Mouse (Mus musculus) liver, embryonic 12.5 days (tissue): ENCODE results near the gene Hist1h2be. TPM values are rescaled to one million over a fixed set of nuclear protein-coding genes. Genes with fewer than 3 reads are reported as not detected.
"Not testable (repeated sequence)": the region's sequence is repeated elsewhere in the genome, so short reads cannot be mapped to it uniquely, and the experiment has no call there.

Experiments used
- ATAC-seq: fragments of 200-750 bp; cut with Nextera tagmentation; 2 replicates; pipeline ENCODE4 v1.8.0; 2017; ENCODE audit warnings: moderate number of reproducible peaks, mild to moderate bottlenecking, moderate library complexity
- H3K27ac ChIP-seq: fragments of 300-500 bp; sonication (generic); 2 replicates; pipeline ENCODE4 v1.5.1; 2016; ENCODE audit warnings: mild to moderate bottlenecking
- H3K27me3 ChIP-seq: fragments of 300-500 bp; sonication (generic); replicated peaks from 2 replicates; pipeline ENCODE4 v1.6.1; 2016; ENCODE audit warnings: mild to moderate bottlenecking, moderate library complexity
- H3K36me3 ChIP-seq: fragments of 300-500 bp; sonication (generic); 2 replicates; pipeline ENCODE4 v1.6.1; 2016; ENCODE audit warnings: mild to moderate bottlenecking, moderate library complexity
- H3K4me1 ChIP-seq: fragments of 300-500 bp; sonication (generic); 2 replicates; pipeline ENCODE4 v1.6.1; 2016
- H3K4me2 ChIP-seq: fragments of 300-500 bp; sonication (generic); 2 replicates; pipeline ENCODE4 v1.6.1; 2016; ENCODE audit warnings: mild to moderate bottlenecking, moderate library complexity
- H3K4me3 ChIP-seq: fragments of 300-500 bp; sonication (generic); 2 replicates; pipeline ENCODE4 v1.5.1; 2016; ENCODE audit warnings: mild to moderate bottlenecking, moderate library complexity
- H3K9ac ChIP-seq: fragments of 300-500 bp; sonication (generic); 2 replicates; pipeline ENCODE4 v1.6.1; 2016; ENCODE audit warnings: mild to moderate bottlenecking, moderate library complexity
- H3K9me3 ChIP-seq: fragments of 300-500 bp; sonication (generic); replicated peaks from 2 replicates; pipeline ENCODE4 v1.6.1; 2016; ENCODE audit warnings: mild to moderate bottlenecking, moderate library complexity
- WGBS: fragments of 180-500 bp; shearing (Covaris S2); methylation state at CpG from one replicate; pipeline ENCODE4 v1.1.7; 2016; ENCODE audit not compliant: insufficient replicate concordance; 5-methylcytosine and 5-hydroxymethylcytosine counted together
- polyA plus RNA-seq: library from polyadenylated mRNA; unstranded; fragments of >200 nt; fragmentation: Nextera tagmentation; extraction: Ambion mirVana; gene quantifications from 2 replicates; pipeline ENCODE4 v1.2.1, GENCODE M21; 2016

Gene Hist1h2be
- polyA plus RNA-seq, 1 experiment from 2014 or later: 2.1 TPM

- 79% methylated on average over 2 of the region's 2 CpGs for WGBS
- Histone ChIP-seq H3K27me3 (no peaks in the 10 kb centered on the region), H3K4me1 (peaks cover 55% of the 10 kb centered on the region), H3K4me2 (no peak overlapping the region), H3K27ac (peak overlapping the region; percentile 99), H3K9ac (peak overlapping the region; percentile 31; the same call in 1 of the 2 replicates), H3K9me3 (no peaks in the 10 kb centered on the region), H3K36me3 (no peaks in the 10 kb centered on the region), H3K4me3 (no peak overlapping the region)
- ATAC-seq: no peak
These were observed 56.4 kb downstream of the Hist1h2be start for GRCm38 (mm10) chr13:23564482-23564881.

- Histone ChIP-seq H3K9me3 (no peaks in the 10 kb centered on the region), H3K9ac (peak overlapping the region; percentile 77), H3K27me3 (no peaks in the 10 kb centered on the region), H3K36me3 (no peaks in the 10 kb centered on the region), H3K27ac (peak overlapping the region; percentile 99), H3K4me3 (peak overlapping the region; percentile 53), H3K4me1 (peaks cover 51% of the 10 kb centered on the region), H3K4me2 (peak overlapping the region; percentile 82)
- 5% methylated on average over 18 of the region's 18 CpGs for WGBS
- ATAC-seq: no peak
These were observed 58.0 kb downstream of the Hist1h2be start for GRCm38 (mm10) chr13:23562699-23563462.

GRCm38 (mm10) chr13:23561883-23562659 lies 58.9 kb downstream of the Hist1h2be start, which contains the start of gene Hist1h3e:
Gene Hist1h3e (minus strand): TSS chr13:23562369.
- H3K9ac ChIP-seq: peak within 1 kb of the TSS; percentile 77
- not testable (repeated sequence) for H3K27me3 ChIP-seq, H3K36me3 ChIP-seq, H3K9me3 ChIP-seq
- 0% methylated on average over 57 of the region's 67 CpGs for WGBS
- H3K4me1 ChIP-seq: peaks cover 49% of the 10 kb centered on the region
- ATAC-seq: peak; percentile 93
- peak within 1 kb of the TSS; percentile 53 for H3K4me3 ChIP-seq
- H3K4me2 ChIP-seq: peak within 1 kb of the TSS; percentile 82
- peak within 1 kb of the TSS; percentile 99 for H3K27ac ChIP-seq

- Histone ChIP-seq H3K4me2 (peak overlapping the region; percentile 82), H3K9ac (peak overlapping the region; percentile 71), H3K4me3 (peak overlapping the region; percentile 53), H3K4me1 (peaks cover 52% of the 10 kb centered on the region), H3K27ac (peak overlapping the region; percentile 99)
- not testable (repeated sequence) for ATAC-seq, H3K36me3 ChIP-seq, H3K9me3 ChIP-seq, H3K27me3 ChIP-seq
- 0% methylated on average over 2 of the region's 5 CpGs for WGBS
These were observed 59.4 kb downstream of the Hist1h2be start for GRCm38 (mm10) chr13:23561531-23561882.

- H3K36me3 ChIP-seq, H3K27me3 ChIP-seq, H3K9me3 ChIP-seq, ATAC-seq: not testable (repeated sequence)
- Histone ChIP-seq H3K27ac (peak overlapping the region; percentile 85), H3K4me1 (peaks cover 52% of the 10 kb centered on the region), H3K4me3 (peak overlapping the region; percentile 29; the same call in 1 of the 2 replicates), H3K4me2 (peak overlapping the region; percentile 58), H3K9ac (peak overlapping the region; percentile 61)
- 29% methylated on average over 2 of the region's 2 CpGs for WGBS
These were observed 60.2 kb downstream of the Hist1h2be start for GRCm38 (mm10) chr13:23560699-23561098.

GRCm38 (mm10) chr13:23556906-23557305 lies 64.0 kb downstream of the Hist1h2be start:
- 59% methylated on average over 3 of the region's 3 CpGs for WGBS

GRCm38 (mm10) chr13:23555839-23556416 lies 65.0 kb downstream of the Hist1h2be start:
- peaks cover 53% of the 10 kb centered on the region for H3K4me1 ChIP-seq
- peak overlapping the region; percentile 79 for H3K4me2 ChIP-seq
- peak overlapping the region; percentile 60 for H3K4me3 ChIP-seq
- H3K27me3 ChIP-seq: no peaks in the 10 kb centered on the region
- 1% methylated on average over 18 of the region's 18 CpGs for WGBS
- H3K36me3 ChIP-seq: no peaks in the 10 kb centered on the region
- ATAC-seq: peak; percentile 55
- no peaks in the 10 kb centered on the region for H3K9me3 ChIP-seq
- peak overlapping the region; percentile 99 for H3K27ac ChIP-seq
- H3K9ac ChIP-seq: peak overlapping the region; percentile 90

More at GRCm38 (mm10) chr13:23556906-23557305, 64.0 kb downstream of the Hist1h2be start:
- Histone ChIP-seq H3K4me3 (peak overlapping the region; percentile 60), H3K27ac (peak overlapping the region; percentile 99), H3K4me1 (peaks cover 48% of the 10 kb centered on the region), H3K4me2 (peak overlapping the region; percentile 79), H3K27me3 (no peaks in the 10 kb centered on the region), H3K9ac (peak overlapping the region; percentile 90), H3K9me3 (no peaks in the 10 kb centered on the region), H3K36me3 (no peaks in the 10 kb centered on the region)
- ATAC-seq: no peak

- Histone ChIP-seq H3K4me1 (peaks cover 52% of the 10 kb centered on the region), H3K27ac (peak overlapping the region; percentile 99), H3K4me3 (peak overlapping the region; percentile 60), H3K27me3 (no peaks in the 10 kb centered on the region), H3K9ac (peak overlapping the region; percentile 90), H3K4me2 (peak overlapping the region; percentile 79), H3K36me3 (no peaks in the 10 kb centered on the region), H3K9me3 (no peaks in the 10 kb centered on the region)
- peak; percentile 79 for ATAC-seq
- 1% methylated on average over 54 of the region's 54 CpGs for WGBS
These were observed 65.7 kb downstream of the Hist1h2be start for GRCm38 (mm10) chr13:23554925-23555838.

GRCm38 (mm10) chr13:23554393-23554792 lies 66.5 kb downstream of the Hist1h2be start:
- WGBS: 17% methylated on average over 9 of the region's 9 CpGs
- peaks cover 59% of the 10 kb centered on the region for H3K4me1 ChIP-seq
- H3K36me3 ChIP-seq: no peaks in the 10 kb centered on the region
- H3K27me3 ChIP-seq: no peaks in the 10 kb centered on the region
- ATAC-seq: no peak
- H3K9ac ChIP-seq: peak overlapping the region; percentile 90
- H3K27ac ChIP-seq: peak overlapping the region; percentile 99
- no peaks in the 10 kb centered on the region for H3K9me3 ChIP-seq
- H3K4me2 ChIP-seq: peak overlapping the region; percentile 79
- H3K4me3 ChIP-seq: peak overlapping the region; percentile 60

- peaks cover 70% of the 10 kb centered on the region for H3K4me1 ChIP-seq
- H3K9me3 ChIP-seq: no peaks in the 10 kb centered on the region
- peak within 1 kb of the TSS; percentile 79 for H3K4me2 ChIP-seq
- H3K27me3 ChIP-seq: no peaks in the 10 kb centered on the region
- peak within 1 kb of the TSS; percentile 90 for H3K9ac ChIP-seq
- no peak within 1 kb of the TSS for H3K4me3 ChIP-seq
- no peak for ATAC-seq
- no peaks in the 10 kb centered on the region for H3K36me3 ChIP-seq
- H3K27ac ChIP-seq: peak within 1 kb of the TSS; percentile 99
These were observed 68.0 kb downstream of the Hist1h2be start, which contains the start of gene Hist1h1d for GRCm38 (mm10) chr13:23552962-23553361. Gene Hist1h1d (plus strand): TSS chr13:23553262.
